Mouse (Mus musculus) megakaryocyte-erythroid progenitor cell, adult 5 weeks (primary cell): ENCODE data around the gene Vmn1r67. TPM values are rescaled to one million over a fixed set of nuclear protein-coding genes. Genes with fewer than 3 reads are reported as not detected.

ENCODE experiments used
- polyA plus RNA-seq: library from polyadenylated mRNA; stranded (reverse); fragments of >175 nt; gene quantifications from 2 replicates; pipeline ENCODE4 v1.2.3, GENCODE M21; 2012

The Vmn1r67 gene
- not detected in 2 replicates for polyA plus RNA-seq

DNA sequence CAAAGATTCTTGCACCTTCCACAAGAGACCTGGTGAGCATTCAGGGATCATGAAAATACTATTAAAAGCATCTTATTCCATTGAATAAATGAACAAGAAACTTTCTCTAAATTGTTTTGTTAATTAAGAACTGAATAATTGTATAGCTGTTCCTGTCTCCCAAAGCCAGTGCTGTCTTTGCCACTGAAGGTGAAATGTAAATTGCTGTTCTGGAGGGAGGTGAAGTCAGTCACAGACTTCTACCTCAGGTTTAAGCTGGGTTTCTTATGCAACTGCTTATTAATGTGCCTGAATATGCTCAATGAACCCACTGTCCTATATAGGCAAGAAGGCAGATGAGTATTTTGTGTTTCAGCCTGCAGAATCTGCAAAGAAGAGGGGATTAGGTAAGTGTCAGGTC is at the start of gene Vmn1r67:
Vmn1r67 (plus strand) TSS at position 301 of the 400 bp plus-strand sequence.

DNA sequence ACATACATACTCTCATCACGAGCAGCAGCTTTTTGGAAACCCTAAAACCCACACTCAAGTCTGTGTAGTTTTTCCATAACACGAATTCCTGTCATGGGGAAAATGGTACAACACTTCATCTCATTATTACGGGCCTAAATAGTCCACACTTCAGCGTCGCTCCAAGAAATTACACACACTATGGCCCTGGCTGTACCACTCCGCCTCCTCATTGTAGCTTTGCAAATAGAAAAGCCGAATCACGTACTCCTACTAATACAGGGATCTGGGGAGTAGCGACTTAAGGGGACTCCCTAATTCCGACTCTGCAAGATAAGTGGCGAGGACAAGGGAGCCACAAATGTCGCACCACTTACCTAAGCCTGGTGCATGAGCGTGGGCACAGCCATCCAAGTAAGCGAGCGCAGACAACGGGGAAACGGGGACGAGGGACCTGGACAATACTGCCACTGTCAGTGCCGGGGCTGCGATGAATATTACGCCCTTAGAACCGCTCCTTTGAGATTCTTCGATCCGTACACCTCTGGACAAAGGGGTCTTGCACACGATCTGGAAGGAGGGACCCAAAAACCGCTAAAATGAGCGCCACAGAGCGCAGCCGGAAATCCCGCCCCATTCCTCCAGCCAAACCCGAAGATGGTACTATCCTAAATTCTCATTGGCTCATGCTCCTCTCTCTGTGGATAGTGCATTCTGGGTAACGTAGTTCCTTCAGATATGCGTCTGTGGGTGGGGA is 51.8 kb downstream of the Vmn1r67 start, which contains the start of gene Zik1:
Zik1 (minus strand) TSS at position 609 of the 736 bp plus-strand sequence.

Other genes with a start within 250 kb of the Vmn1r67 start
- not detected in 2 replicates for gene Vmn1r66, start 165.3 kb upstream of the Vmn1r67 start, polyA plus RNA-seq
- 0.03 and 0.17 TPM in 2 replicates for gene Zik1, start 52.1 kb downstream of the Vmn1r67 start, polyA plus RNA-seq
- 0.01 TPM in 1 of 2 replicates, not detected in the other for gene Vmn1r68, start 115.2 kb downstream of the Vmn1r67 start, polyA plus RNA-seq
- gene Vmn1r69, start 170.3 kb downstream of the Vmn1r67 start, polyA plus RNA-seq, result not detected in 2 replicates
- not detected in 2 replicates for gene Vmn1r70, start 188.2 kb downstream of the Vmn1r67 start, polyA plus RNA-seq
- not detected in 2 replicates for gene Nlrp4b, start 244.5 kb downstream of the Vmn1r67 start, polyA plus RNA-seq